Mouse (Mus musculus) liver, embryonic 12.5 days (tissue): ENCODE measurements around the gene Snrk. TPM values are rescaled to one million over a fixed set of nuclear protein-coding genes. Genes with fewer than 3 reads are reported as not detected.

ENCODE experiments used
- ATAC-seq: fragments of 200-750 bp; cut with Nextera tagmentation; 2 replicates; pipeline ENCODE4 v1.8.0; 2017; ENCODE audit warnings: moderate number of reproducible peaks, mild to moderate bottlenecking, moderate library complexity
- H3K27ac ChIP-seq: fragments of 300-500 bp; sonication (generic); 2 replicates; pipeline ENCODE4 v1.5.1; 2016; ENCODE audit warnings: mild to moderate bottlenecking
- H3K27me3 ChIP-seq: fragments of 300-500 bp; sonication (generic); replicated peaks from 2 replicates; pipeline ENCODE4 v1.6.1; 2016; ENCODE audit warnings: mild to moderate bottlenecking, moderate library complexity
- H3K36me3 ChIP-seq: fragments of 300-500 bp; sonication (generic); 2 replicates; pipeline ENCODE4 v1.6.1; 2016; ENCODE audit warnings: mild to moderate bottlenecking, moderate library complexity
- H3K4me1 ChIP-seq: fragments of 300-500 bp; sonication (generic); 2 replicates; pipeline ENCODE4 v1.6.1; 2016
- H3K4me2 ChIP-seq: fragments of 300-500 bp; sonication (generic); 2 replicates; pipeline ENCODE4 v1.6.1; 2016; ENCODE audit warnings: mild to moderate bottlenecking, moderate library complexity
- H3K4me3 ChIP-seq: fragments of 300-500 bp; sonication (generic); 2 replicates; pipeline ENCODE4 v1.5.1; 2016; ENCODE audit warnings: mild to moderate bottlenecking, moderate library complexity
- H3K9ac ChIP-seq: fragments of 300-500 bp; sonication (generic); 2 replicates; pipeline ENCODE4 v1.6.1; 2016; ENCODE audit warnings: mild to moderate bottlenecking, moderate library complexity
- H3K9me3 ChIP-seq: fragments of 300-500 bp; sonication (generic); replicated peaks from 2 replicates; pipeline ENCODE4 v1.6.1; 2016; ENCODE audit warnings: mild to moderate bottlenecking, moderate library complexity
- whole genome bisulfite sequencing: fragments of 180-500 bp; shearing (Covaris S2); methylation state at CpG from one replicate; pipeline ENCODE4 v1.1.7; 2016; ENCODE audit not compliant: insufficient replicate concordance; 5-methylcytosine and 5-hydroxymethylcytosine counted together
- polyA plus RNA-seq: library from polyadenylated mRNA; unstranded; fragments of >200 nt; fragmentation: Nextera tagmentation; extraction: Ambion mirVana; gene quantifications from 2 replicates; pipeline ENCODE4 v1.2.1, GENCODE M21; 2016

The Snrk gene
- polyA plus RNA-seq, 1 experiment from 2014 or later, result 23.6 TPM

DNA sequence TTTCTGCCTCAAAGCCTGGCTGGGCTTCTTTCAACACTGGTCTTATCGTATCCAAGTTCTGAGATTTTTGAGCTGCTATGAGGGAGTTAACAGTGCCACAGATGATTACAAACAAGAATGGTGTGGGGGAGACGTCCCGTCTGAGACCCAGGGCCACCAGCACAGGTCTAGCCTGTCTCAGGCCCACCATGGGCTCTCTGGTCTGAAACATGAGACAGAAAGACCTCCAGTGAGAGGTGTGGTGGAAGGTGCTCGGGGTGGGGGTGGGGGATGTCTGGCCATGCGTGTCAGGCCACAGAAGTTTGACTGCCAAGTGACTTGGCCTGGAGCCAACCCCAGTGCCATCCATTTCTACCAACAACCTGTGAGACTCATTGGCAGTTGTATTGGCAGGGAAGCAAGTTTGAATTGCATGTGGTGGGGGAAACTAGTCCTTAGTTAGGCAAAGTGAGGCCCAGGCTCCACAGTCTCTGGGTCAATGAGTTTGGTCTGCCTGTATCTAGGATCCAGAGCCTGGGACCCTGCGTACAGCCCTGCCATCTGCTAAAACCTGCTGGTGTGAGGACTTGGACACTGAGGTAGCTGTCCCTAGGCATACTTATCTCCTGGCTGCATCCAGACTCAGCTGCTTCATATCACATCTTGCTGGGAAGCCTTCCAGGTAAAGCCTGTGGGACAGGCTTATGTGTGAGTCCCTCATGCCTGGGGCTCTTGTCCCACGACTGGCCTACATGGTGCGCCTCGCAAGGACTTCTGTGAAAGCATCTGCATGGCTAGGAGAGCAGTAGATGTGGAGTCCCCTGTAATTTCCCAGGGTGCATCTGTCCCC is 56.6 kb downstream of the Snrk start:
- peaks cover 4% of the 10 kb centered on the region for H3K36me3 ChIP-seq
- no peak overlapping the region for H3K4me3 ChIP-seq
- H3K9me3 ChIP-seq, result no peaks in the 10 kb centered on the region
- H3K27ac ChIP-seq, result no peak overlapping the region
- no peak overlapping the region for H3K9ac ChIP-seq
- H3K4me2 ChIP-seq, result no peak overlapping the region
- H3K27me3 ChIP-seq, result no peaks in the 10 kb centered on the region
- H3K4me1 ChIP-seq, result no peaks in the 10 kb centered on the region
- WGBS, result 73% methylated on average over 9 of the region's 9 CpGs
- no peak for ATAC-seq

DNA sequence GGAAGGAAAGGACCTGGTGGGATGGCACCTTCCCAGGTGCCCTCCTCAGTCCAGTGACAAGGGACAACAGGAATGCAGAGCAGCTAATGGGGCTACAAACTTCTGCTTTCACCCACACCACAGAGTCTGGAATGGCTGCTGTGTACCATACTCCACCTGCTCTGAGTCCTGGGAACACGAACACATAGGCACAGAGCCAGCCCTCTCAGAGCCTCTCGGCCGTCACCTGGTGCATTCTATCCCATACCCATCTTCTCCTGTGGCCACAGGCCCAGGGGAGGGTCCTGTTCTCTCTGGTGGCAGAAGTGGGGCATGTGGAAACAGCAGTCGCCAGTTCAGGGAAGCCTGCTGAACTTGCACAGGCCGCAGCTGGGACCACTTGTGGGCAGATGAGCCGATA is 57.7 kb downstream of the Snrk start:
- H3K36me3 ChIP-seq, result peaks cover 3% of the 10 kb centered on the region
- H3K4me3 ChIP-seq, result no peak overlapping the region
- ATAC-seq, result no peak
- H3K4me2 ChIP-seq, result no peak overlapping the region
- no peak overlapping the region for H3K9ac ChIP-seq
- no peaks in the 10 kb centered on the region for H3K4me1 ChIP-seq
- H3K27ac ChIP-seq, result no peak overlapping the region
- no peaks in the 10 kb centered on the region for H3K9me3 ChIP-seq
- H3K27me3 ChIP-seq, result no peaks in the 10 kb centered on the region
- 73% methylated on average over 6 of the region's 6 CpGs for WGBS

DNA sequence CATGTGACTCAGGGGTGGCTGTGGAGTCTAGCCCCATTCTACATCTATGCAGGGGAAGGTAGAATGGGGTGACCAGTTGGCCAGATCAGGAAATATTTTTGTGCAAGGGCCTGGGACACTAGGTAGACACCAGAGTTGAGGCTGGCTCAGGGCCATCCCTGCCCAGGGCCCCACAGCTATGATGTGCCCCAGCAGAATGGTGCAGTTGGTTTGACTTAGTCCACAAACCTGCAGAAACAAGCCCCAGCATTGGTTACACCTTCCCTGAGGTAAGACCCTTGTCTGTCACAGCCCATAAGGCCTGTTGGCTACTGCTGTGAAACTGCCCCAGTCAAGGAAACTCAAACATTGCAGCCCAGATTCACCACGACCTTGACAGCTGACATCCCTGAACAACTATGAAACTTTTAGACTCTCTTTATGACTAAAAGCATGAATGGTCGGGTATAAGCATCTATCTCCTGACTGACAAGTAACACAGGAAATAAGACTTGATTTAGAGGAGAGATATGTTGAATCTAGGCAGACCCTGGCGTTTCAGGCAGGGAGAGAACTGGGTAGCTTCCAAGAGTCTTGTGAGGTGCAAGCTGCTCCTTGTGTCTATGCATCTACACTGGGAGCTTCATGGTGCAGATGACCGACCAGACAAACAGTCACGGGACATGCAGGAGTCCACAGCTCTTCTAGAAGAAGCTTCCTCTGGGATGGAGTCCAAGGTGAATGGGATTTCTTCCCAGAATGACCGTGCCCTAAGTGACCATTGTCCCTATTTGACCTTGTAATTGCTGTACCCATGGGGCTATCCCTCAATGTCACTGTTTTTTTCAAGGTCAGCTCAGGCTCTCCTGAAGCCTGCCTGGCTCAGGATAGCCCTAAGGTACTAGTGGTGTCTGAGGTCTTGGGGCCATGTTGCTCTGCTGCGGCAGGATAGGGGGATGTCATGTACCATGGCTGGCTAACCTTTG is 60.5 kb downstream of the Snrk start:
- Histone ChIP-seq H3K27ac (no peak overlapping the region), H3K36me3 (no peaks in the 10 kb centered on the region), H3K4me1 (no peaks in the 10 kb centered on the region), H3K27me3 (no peaks in the 10 kb centered on the region), H3K4me3 (no peak overlapping the region), H3K4me2 (no peak overlapping the region), H3K9me3 (no peaks in the 10 kb centered on the region), H3K9ac (no peak overlapping the region)
- 59% methylated on average over 7 of the region's 7 CpGs for WGBS
- no peak for ATAC-seq

- Histone ChIP-seq H3K4me1 (no peaks in the 10 kb centered on the region), H3K4me3 (no peak overlapping the region), H3K27ac (no peak overlapping the region), H3K9me3 (no peaks in the 10 kb centered on the region), H3K9ac (no peak overlapping the region), H3K36me3 (no peaks in the 10 kb centered on the region), H3K27me3 (0 out of 2 replicates have a peak, but pooled peaks cover 2% of the 10 kb centered on the region), H3K4me2 (no peak overlapping the region)
- 58% methylated on average over 4 of the region's 4 CpGs for WGBS
- ATAC-seq, result no peak
Measured at GRCm38 (mm10) chr9:122178427-122178826, 61.4 kb downstream of the Snrk start.

DNA sequence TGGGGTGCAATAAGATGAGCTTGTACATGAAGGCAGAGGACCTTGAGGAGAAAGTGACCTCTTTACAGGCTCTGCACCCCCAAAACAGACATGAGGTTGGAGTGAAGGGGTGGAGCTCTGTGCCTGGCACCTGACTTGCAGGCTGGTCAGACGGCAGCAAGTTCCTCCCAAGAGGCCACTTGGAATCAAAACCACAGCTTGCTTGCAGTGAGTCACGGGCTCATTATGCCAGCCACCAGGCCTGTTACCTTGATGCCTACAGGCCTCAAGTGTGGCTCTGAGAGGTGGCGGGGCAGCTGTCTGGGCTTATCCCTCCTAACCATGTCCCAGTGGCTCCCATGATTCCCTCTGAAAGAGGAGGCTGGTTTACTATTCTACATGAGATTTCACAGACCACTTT is 63.0 kb downstream of the Snrk start:
- no peak overlapping the region for H3K4me2 ChIP-seq
- no peak for ATAC-seq
- WGBS, result 45% methylated on average over 3 of the region's 3 CpGs
- H3K9ac ChIP-seq, result no peak overlapping the region
- no peak overlapping the region for H3K4me3 ChIP-seq
- no peaks in the 10 kb centered on the region for H3K36me3 ChIP-seq
- no peak overlapping the region for H3K27ac ChIP-seq
- no peaks in the 10 kb centered on the region for H3K9me3 ChIP-seq
- H3K27me3 ChIP-seq, result 0 out of 2 replicates have a peak, but pooled peaks cover 2% of the 10 kb centered on the region
- H3K4me1 ChIP-seq, result no peaks in the 10 kb centered on the region

GRCm38 (mm10) chr9:122183074-122183473 is 66.0 kb downstream of the Snrk start:
- H3K4me2 ChIP-seq, result no peak overlapping the region
- H3K9ac ChIP-seq, result no peak overlapping the region
- ATAC-seq, result no peak
- WGBS, result 76% methylated on average over 4 of the region's 4 CpGs
- H3K27me3 ChIP-seq, result 0 out of 2 replicates have a peak, but pooled peaks cover 2% of the 10 kb centered on the region
- H3K27ac ChIP-seq, result no peak overlapping the region
- H3K4me3 ChIP-seq, result no peak overlapping the region
- 0 out of 2 replicates have a peak, but pooled peaks cover 12% of the 10 kb centered on the region for H3K4me1 ChIP-seq
- H3K36me3 ChIP-seq, result no peaks in the 10 kb centered on the region
- H3K9me3 ChIP-seq, result no peaks in the 10 kb centered on the region

DNA sequence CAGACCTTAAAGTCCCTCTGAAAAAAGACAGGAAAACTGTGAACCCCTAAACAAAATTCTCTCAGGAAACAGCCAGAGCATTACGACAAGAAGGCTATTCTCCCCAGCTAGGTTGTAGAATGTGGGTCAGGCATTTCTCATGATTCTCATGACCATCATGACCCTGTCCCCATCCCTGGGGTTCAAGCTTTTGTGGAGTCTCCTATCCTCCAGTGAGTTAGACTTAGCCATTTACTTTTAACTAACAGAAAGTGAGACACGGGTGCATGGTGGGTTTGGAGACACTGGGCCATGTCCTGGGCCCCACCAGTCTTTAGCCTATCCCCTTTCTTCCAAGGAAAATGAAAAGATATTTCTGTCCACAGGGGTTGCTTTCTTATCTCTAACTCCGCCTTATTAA is 67.3 kb downstream of the Snrk start:
- ATAC-seq, result no peak
- H3K9me3 ChIP-seq, result no peaks in the 10 kb centered on the region
- 0 out of 2 replicates have a peak, but pooled peaks cover 12% of the 10 kb centered on the region for H3K4me1 ChIP-seq
- H3K27ac ChIP-seq, result no peak overlapping the region
- H3K4me3 ChIP-seq, result no peak overlapping the region
- H3K36me3 ChIP-seq, result no peaks in the 10 kb centered on the region
- H3K27me3 ChIP-seq, result 0 out of 2 replicates have a peak, but pooled peaks cover 2% of the 10 kb centered on the region
- H3K9ac ChIP-seq, result no peak overlapping the region
- H3K4me2 ChIP-seq, result no peak overlapping the region
- 68% methylated on average over 3 of the region's 3 CpGs for WGBS

GRCm38 (mm10) chr9:122185061-122185460 is 68.0 kb downstream of the Snrk start:
- Histone ChIP-seq H3K27me3 (0 out of 2 replicates have a peak, but pooled peaks cover 2% of the 10 kb centered on the region), H3K4me1 (0 out of 2 replicates have a peak, but pooled peaks cover 12% of the 10 kb centered on the region), H3K36me3 (no peaks in the 10 kb centered on the region), H3K4me3 (no peak overlapping the region), H3K9me3 (no peaks in the 10 kb centered on the region), H3K27ac (no peak overlapping the region), H3K9ac (no peak overlapping the region), H3K4me2 (no peak overlapping the region)
- ATAC-seq, result no peak
- 18% methylated on average over 2 of the region's 2 CpGs for WGBS

GRCm38 (mm10) chr9:122185953-122186352 is 68.9 kb downstream of the Snrk start:
- no peak for ATAC-seq
- Histone ChIP-seq H3K4me1 (0 out of 2 replicates have a peak, but pooled peaks cover 12% of the 10 kb centered on the region), H3K27ac (no peak overlapping the region), H3K9ac (no peak overlapping the region), H3K36me3 (no peaks in the 10 kb centered on the region), H3K4me3 (no peak overlapping the region), H3K27me3 (0 out of 2 replicates have a peak, but pooled peaks cover 2% of the 10 kb centered on the region), H3K4me2 (no peak overlapping the region), H3K9me3 (no peaks in the 10 kb centered on the region)
- WGBS, result 78% methylated on average over 6 of the region's 6 CpGs

DNA sequence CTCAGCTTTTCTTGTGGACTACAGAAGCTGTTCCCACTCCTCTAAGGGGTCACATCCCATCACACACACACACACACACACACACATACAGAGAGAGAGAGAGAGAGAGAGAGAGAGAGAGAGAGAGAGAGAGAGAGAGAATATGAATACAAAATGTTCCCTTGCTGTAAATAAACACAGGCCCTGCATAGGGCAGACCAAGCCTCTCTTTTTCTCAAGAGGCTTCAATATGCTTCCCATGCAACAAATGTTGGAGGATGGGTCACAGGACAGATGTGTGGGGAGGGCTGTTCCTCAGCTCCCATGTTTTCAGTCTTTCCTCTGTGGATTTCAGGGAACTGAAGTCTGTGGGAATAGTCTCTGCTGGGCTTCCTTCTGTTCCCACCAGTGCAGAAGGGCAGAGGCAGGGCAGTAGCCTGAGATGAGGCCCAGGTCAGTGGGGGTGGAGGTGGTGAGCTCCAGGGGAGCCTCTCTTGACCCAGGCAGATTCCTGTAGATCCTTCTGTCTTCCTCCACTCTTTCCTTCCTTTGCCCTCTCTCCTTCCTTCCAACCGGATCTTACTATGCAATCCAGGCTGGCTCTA is 69.7 kb downstream of the Snrk start:
- 0 out of 2 replicates have a peak, but pooled peaks cover 12% of the 10 kb centered on the region for H3K4me1 ChIP-seq
- no peak overlapping the region for H3K4me2 ChIP-seq
- H3K9ac ChIP-seq, result no peak overlapping the region
- H3K9me3 ChIP-seq, result no peaks in the 10 kb centered on the region
- no peak overlapping the region for H3K4me3 ChIP-seq
- H3K27ac ChIP-seq, result no peak overlapping the region
- 43% methylated on average over 1 of the region's 1 CpGs for WGBS
- H3K36me3 ChIP-seq, result no peaks in the 10 kb centered on the region
- H3K27me3 ChIP-seq, result 0 out of 2 replicates have a peak, but pooled peaks cover 2% of the 10 kb centered on the region
- ATAC-seq, result no peak

- Histone ChIP-seq H3K9ac (no peak overlapping the region), H3K4me1 (0 out of 2 replicates have a peak, but pooled peaks cover 12% of the 10 kb centered on the region), H3K27me3 (0 out of 2 replicates have a peak, but pooled peaks cover 2% of the 10 kb centered on the region), H3K27ac (no peak overlapping the region), H3K36me3 (no peaks in the 10 kb centered on the region), H3K9me3 (no peaks in the 10 kb centered on the region), H3K4me2 (no peak overlapping the region), H3K4me3 (no peak overlapping the region)
- 64% methylated on average over 7 of the region's 7 CpGs for WGBS
- no peak for ATAC-seq
Measured at GRCm38 (mm10) chr9:122187451-122187921, 70.4 kb downstream of the Snrk start.
